Mouse (Mus musculus) E14TG2a.4 (cell line): ENCODE data around the gene Dach1.

Experiments
- CTCF ChIP-seq: conservative IDR thresholded peaks from 2 replicates; pipeline ENCODE4 v1.5.1; 2014; ENCODE audit warnings: low read length
- NANOG ChIP-seq: IDR thresholded peaks from 2 replicates; pipeline ENCODE4 v1.6.1; 2014; ENCODE audit warnings: borderline replicate concordance, low read length, mixed read lengths
- POU5F1 ChIP-seq: IDR thresholded peaks from 2 replicates; pipeline ENCODE4 v1.6.1; 2014; ENCODE audit warnings: low read length, borderline replicate concordance

GRCm38 (mm10) chr14:97975447-97975846 lies 194.1 kb downstream of the Dach1 start:
- TF ChIP-seq CTCF = no peak
- TF ChIP-seq NANOG = no peak
- TF ChIP-seq POU5F1 = no peak
